Mouse (Mus musculus) right cerebral cortex, postnatal 36 days (tissue): ENCODE data around the gene Hdac10.

Experiments
- DNase-seq, 2 experiments: peaks; one replicate each; pipeline ENCODE4 v3.0.0; 2022; ENCODE audit warnings: low spot score in 2 of 2, mixed read lengths in 1 of 2

The Hdac10 gene

GRCm38 (mm10) chr15:89074613-89075477 is 53.7 kb downstream of the Hdac10 start, which contains the start of gene Trabd:
Trabd (plus strand) TSS chr15:89075124.
- no peak for DNase-seq

DNA sequence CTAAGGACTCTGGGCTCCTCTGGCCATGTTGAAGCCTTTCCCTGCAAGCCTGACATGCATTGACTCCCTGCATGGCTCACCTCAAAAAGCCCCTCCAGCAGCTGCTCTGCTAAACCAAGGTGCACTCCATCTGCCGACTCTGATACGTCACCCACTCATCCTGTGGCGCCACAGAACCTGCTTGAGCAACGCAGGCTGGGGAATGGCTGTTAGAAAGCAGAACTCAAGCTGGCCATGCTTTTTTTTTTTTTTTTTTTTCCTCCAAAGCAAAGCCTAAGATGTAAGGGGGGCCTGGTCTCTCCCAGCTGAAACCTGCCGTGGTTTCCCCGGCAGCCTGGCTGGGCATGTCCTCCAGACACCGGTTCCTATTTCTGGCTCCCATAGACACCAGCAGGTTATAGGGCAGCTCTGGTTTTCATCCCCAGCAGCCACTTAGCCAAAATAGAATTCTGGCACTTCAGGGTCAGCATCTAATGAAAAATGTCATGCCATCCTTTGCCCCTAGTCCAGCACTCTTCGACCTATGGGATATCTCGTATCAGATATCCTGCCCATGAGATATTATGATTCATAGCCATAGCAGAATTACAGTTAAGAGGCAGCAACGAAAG is 54.4 kb downstream of the Hdac10 start:
- DNase-seq: no peak
